Mouse (Mus musculus) liver (tissue): ENCODE data around the gene Unc13b.

Source experiments
- DNase-seq: peaks from one replicate; pipeline ENCODE4 v3.0.0-alpha.2; 2020; ENCODE audit warnings: mixed read lengths

Unc13b gene

GRCm38 (mm10) chr4:43038567-43039495 is 19.9 kb upstream of the Unc13b start:
- DNase-seq: peak; percentile 78

- DNase-seq: no peak
These were observed 19.1 kb upstream of the Unc13b start for GRCm38 (mm10) chr4:43039609-43040008.

DNA sequence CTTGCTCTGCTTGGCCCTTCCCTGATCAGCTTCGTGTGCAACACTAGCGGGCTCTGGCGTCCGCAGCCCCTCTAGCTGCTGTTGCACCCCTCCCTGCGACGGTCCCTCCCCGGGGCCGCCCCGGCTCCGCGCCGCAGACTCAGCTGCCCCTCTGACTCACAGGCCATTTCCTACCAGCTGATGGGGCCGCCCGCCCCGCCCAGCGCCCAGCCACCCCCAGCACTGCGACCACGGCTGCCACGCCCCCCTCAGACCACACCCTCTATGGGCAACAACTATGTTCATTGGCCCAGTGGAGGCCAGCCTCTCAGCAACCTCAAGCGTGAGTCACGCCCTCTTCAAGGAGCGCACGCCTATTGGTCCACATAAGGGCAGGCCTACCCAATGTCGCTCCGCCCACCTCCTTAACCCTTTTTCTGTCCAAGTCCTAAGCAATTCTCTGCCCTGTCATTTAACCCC is 18.6 kb upstream of the Unc13b start:
- peak; percentile 99 for DNase-seq

DNA sequence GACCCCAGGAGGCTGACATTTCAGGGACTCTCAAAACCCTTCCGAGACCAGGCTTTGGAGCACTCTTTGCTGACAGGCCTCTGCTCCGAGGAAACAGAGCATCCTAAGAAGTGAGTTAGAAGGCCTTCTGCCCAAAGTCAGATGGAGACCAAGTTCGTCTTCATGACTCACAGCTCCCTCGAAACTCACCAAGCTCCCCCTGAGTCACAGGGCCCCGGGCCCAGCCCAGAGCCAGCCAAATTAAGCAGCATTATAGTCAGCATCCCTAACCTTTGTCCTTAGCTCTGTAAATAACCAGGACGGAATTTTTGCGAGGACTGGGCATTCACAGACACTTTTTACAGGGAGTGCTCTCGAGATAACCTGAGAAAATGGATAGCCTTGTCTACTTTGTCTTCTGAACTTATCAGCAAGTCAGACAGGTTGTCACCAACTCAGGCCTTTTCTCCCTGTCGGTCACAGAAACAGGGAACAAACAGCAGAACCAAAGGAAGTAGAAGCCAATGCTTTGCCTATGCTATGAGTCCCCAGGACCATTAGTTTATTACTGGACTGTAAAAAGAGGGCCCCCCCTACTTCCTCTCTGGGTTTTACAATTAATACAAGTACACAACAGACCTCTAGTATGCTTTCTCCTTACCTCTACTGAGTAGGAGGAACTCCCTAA is 17.7 kb upstream of the Unc13b start:
- DNase-seq: no peak

GRCm38 (mm10) chr4:43043644-43044357 is 15.0 kb upstream of the Unc13b start:
- peak; percentile 74 for DNase-seq

- DNase-seq: peak; percentile 25
These were observed 14.1 kb upstream of the Unc13b start for GRCm38 (mm10) chr4:43044673-43045072.

DNA sequence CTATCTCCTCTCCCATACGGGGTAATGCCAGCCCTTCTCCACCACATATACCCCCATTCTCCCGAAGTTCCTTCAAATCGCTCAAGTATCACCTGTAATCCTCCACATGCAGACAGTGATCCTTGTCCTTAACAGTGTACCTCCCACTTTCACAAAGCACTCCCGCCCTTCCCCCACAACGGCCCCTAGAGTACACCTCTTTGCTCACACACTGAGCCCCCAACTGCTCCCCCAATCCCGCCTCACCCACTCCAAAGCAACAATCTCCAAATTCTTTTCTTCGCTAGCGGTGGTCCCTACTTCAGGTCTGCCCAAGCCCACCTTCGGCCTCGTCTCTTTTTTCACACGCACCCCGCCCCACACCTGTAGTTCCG is 13.5 kb upstream of the Unc13b start:
- no peak for DNase-seq

- peak; percentile 96 for DNase-seq
These were observed 13.0 kb upstream of the Unc13b start, which contains the start of gene Fam214b for GRCm38 (mm10) chr4:43045659-43046302. TSS of gene Fam214b (minus strand) at chr4:43046220.

GRCm38 (mm10) chr4:43046607-43047006 is 12.1 kb upstream of the Unc13b start:
- DNase-seq: no peak

- DNase-seq: peak; percentile 62
These were observed 11.5 kb upstream of the Unc13b start for GRCm38 (mm10) chr4:43047231-43047630.

GRCm38 (mm10) chr4:43052627-43053026 is 6.1 kb upstream of the Unc13b start:
- DNase-seq: no peak

DNA sequence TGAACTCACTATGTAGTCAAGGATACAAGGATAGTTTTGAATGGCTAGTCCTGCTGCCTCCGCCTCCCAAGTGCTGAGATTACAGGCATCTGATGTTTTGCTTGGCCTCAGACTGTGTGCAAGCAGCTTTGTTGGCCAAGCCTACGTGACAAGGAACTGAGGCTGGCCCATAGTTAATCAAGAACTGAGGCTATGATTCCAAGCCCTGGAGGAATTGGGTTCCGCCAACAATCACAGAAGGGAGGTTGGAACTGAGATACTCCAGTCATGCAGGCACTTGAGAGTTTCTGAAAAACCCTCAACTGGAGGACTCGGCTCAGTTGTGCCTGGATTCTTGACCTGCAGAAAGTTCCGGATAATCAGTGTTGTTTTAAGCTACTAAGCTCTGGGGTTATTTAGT is 1.1 kb upstream of the Unc13b start:
- no peak for DNase-seq

GRCm38 (mm10) chr4:43058392-43058752 is 381 bp upstream of the Unc13b start:
- no peak for DNase-seq

- DNase-seq: no peak
These were observed 944 bp downstream of the Unc13b start for GRCm38 (mm10) chr4:43059697-43060096.

GRCm38 (mm10) chr4:43060286-43060685 is 1.5 kb downstream of the Unc13b start:
- DNase-seq: no peak

- no peak for DNase-seq
These were observed 6.7 kb downstream of the Unc13b start for GRCm38 (mm10) chr4:43065471-43065870.

GRCm38 (mm10) chr4:43074923-43075322 is 16.2 kb downstream of the Unc13b start:
- DNase-seq: no peak

DNA sequence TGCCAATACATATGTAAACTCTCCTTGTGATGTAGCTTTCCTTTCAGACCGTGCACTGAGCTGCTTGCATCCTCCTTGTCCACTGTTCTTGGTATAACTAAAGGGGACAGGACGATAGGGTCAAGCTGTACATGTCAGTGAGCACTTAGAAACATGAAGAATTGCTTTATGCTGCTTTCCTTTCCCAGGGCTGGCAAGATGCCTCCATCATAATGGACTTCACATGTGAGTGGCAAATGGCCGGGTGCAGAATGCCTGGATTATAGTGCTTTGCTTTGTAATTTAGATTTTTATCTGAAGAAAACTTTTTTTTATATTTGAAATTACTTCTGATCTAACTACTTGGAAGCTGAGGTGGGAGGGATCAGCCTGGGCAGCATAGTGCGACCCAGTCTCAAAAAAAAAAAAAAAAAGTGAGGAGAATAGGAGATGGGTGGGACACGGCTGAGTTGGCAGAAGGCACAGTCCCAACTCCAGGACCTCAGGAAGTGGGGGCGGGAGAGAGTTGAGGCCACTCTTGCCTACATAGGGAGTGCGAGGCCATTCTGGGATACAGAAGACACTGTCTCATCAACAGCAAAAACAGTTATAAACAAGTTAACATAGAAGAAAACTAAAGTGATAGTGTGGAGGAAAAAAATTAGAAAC is 19.4 kb downstream of the Unc13b start:
- DNase-seq: no peak

DNA sequence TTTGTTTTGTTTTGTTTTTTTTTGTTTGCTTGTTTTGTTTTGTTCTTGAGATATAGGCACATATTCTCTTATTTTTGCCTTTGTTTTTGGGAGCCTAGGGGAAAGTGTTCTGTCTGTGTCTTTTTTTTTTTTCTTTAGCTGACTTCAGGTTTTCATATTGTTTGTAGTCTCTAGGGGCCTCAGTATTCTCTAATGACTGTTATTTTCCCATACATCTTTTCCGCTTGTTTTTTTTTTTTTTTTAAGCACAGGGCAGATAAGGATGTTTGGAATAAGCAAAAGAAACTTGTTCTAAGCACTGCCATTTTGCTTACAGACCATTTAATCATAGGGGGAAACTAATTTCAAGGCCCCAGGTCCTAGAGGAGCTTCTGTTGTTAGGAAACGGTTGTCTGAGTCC is 23.7 kb downstream of the Unc13b start:
- DNase-seq: no peak

GRCm38 (mm10) chr4:43089950-43090349 is 31.2 kb downstream of the Unc13b start:
- no peak for DNase-seq

GRCm38 (mm10) chr4:43091183-43091582 is 32.4 kb downstream of the Unc13b start:
- DNase-seq: no peak

DNA sequence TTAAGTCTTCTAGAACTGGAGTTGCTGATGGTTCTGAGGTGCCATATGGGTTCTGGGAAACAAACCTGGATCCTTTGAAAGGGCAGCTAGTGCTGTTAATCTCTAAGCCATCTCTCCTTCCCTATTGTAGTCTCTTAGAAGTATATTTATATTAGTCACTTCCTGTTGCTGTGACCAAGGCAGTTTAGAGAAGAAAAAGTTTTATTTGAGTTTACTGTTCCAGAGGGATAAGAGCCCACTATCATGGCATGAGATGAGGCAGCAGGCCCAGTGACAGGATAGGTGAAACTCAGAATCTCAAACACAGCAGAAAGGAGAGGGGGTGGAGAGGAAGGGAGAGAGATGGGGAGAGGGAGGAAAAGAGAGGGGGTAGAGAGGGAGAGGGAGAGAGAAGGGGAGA is 54.7 kb downstream of the Unc13b start:
- no peak for DNase-seq
